Mouse (Mus musculus) hindbrain, embryonic 15.5 days (tissue): ENCODE measurements around the gene Ankdd1b. TPM values are rescaled to one million over a fixed set of nuclear protein-coding genes. Genes with fewer than 3 reads are reported as not detected.

Experiments
- ATAC-seq: fragments of 200-750 bp; cut with Nextera tagmentation; 2 replicates; pipeline ENCODE4 v1.8.0; 2017; ENCODE audit warnings: low read depth, moderate number of reproducible peaks, moderate TSS enrichment; ENCODE audit not compliant: low FRiP score
- H3K27ac ChIP-seq: fragments of 300-500 bp; sonication (generic); replicated peaks from 2 replicates; pipeline ENCODE4 v1.5.1; 2015; ENCODE audit warnings: mild to moderate bottlenecking, inconsistent platforms
- H3K27me3 ChIP-seq: fragments of 300-500 bp; sonication (generic); 2 replicates; pipeline ENCODE4 v1.6.1; 2015; ENCODE audit warnings: control low read depth, inconsistent platforms
- H3K36me3 ChIP-seq: fragments of 300-500 bp; sonication (generic); 2 replicates; pipeline ENCODE4 v1.6.1; 2015; ENCODE audit warnings: control low read depth, inconsistent platforms
- H3K4me1 ChIP-seq: fragments of 300-500 bp; sonication (generic); replicated peaks from 2 replicates; pipeline ENCODE4 v1.6.1; 2015; ENCODE audit warnings: control low read depth, inconsistent platforms
- H3K4me2 ChIP-seq: fragments of 300-500 bp; sonication (generic); 2 replicates; pipeline ENCODE4 v1.6.1; 2015; ENCODE audit warnings: moderate library complexity, mild to moderate bottlenecking, inconsistent platforms
- H3K4me3 ChIP-seq: fragments of 300-500 bp; sonication (generic); 2 replicates; pipeline ENCODE4 v1.5.1; 2015; ENCODE audit warnings: mild to moderate bottlenecking, inconsistent platforms
- H3K9ac ChIP-seq: fragments of 300-500 bp; sonication (generic); 2 replicates; pipeline ENCODE4 v1.6.1; 2015; ENCODE audit warnings: inconsistent platforms
- H3K9me3 ChIP-seq: fragments of 300-500 bp; sonication (generic); 2 replicates; pipeline ENCODE4 v1.6.1; 2016; ENCODE audit warnings: control low read depth, inconsistent platforms
- WGBS: fragments of 180-500 bp; shearing (Covaris S2); methylation state at CpG from one replicate; pipeline ENCODE4 v1.1.7; 2015; 5-methylcytosine and 5-hydroxymethylcytosine counted together
- polyA plus RNA-seq: library from polyadenylated mRNA; unstranded; fragments of >200 nt; fragmentation: Nextera tagmentation; extraction: Ambion mirVana; gene quantifications from 2 replicates; pipeline ENCODE4 v1.2.1, GENCODE M21; 2015

Ankdd1b gene
- polyA plus RNA-seq, 1 experiment from 2014 or later = not detected

DNA sequence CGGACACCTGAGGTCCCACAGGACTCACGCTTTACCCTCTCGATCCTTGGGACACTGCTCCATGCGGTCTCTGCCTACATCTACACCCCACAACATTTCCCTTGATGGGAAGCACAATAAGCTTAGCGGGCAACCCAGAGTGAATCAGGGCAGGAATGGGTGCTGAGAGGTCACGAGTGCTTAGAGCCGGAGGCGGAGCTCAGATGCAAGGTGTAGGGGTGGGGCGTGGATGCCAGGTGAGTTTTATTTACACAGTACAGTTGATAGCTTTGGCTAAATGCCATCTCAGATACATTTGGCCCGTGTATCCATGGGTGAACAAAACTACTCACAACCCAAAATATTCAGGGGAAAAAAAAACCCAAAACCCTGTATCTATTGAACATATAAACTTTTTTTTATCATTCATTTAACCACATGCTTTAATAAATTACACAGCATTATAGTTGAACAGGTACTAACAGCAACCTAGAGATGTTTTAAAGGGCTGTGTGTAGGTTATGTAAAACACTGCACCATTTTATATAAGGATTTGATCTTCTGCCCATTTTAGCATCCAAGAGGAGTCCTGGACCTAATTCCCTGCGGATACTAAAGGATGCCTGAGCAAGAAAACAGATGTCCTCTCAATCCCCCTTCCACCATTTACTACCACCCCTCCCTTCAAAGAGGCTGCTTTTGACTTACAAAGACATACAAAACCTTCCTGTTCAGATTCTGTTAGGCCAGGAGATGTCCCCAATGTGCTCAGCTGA is 19.4 kb downstream of the Ankdd1b start:
- ATAC-seq = no peak
- no peaks in the 10 kb centered on the region for H3K4me1 ChIP-seq
- WGBS = 91% methylated on average over 11 of the region's 11 CpGs
- H3K36me3 ChIP-seq = no peaks in the 10 kb centered on the region
- no peaks in the 10 kb centered on the region for H3K27me3 ChIP-seq
- no peak overlapping the region for H3K4me2 ChIP-seq
- no peak overlapping the region for H3K4me3 ChIP-seq
- no peak overlapping the region for H3K27ac ChIP-seq
- H3K9me3 ChIP-seq = no peaks in the 10 kb centered on the region
- no peak overlapping the region for H3K9ac ChIP-seq

DNA sequence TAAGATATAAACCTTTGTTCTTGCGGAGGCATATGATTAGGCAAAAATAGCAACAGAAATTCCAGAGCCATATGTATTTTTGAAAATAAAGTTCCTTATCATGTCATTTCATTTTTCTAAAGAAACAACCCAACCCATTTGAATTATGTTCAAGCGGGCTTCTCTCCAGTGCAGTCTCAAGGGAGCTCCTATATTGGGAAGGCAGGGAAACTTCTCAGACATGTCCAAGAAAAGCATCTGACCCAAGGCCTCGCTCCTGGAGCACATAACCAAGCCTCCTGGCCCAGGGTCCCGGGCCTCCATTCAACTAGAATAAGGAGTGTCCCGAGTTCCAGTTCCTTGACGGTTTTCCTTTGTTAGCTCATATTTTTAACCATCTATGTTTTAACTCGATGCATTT is 20.1 kb downstream of the Ankdd1b start:
- no peaks in the 10 kb centered on the region for H3K27me3 ChIP-seq
- H3K9ac ChIP-seq = no peak overlapping the region
- H3K9me3 ChIP-seq = no peaks in the 10 kb centered on the region
- 94% methylated on average over 7 of the region's 7 CpGs for WGBS
- no peaks in the 10 kb centered on the region for H3K4me1 ChIP-seq
- no peak overlapping the region for H3K27ac ChIP-seq
- no peak for ATAC-seq
- H3K36me3 ChIP-seq = no peaks in the 10 kb centered on the region
- no peak overlapping the region for H3K4me2 ChIP-seq
- no peak overlapping the region for H3K4me3 ChIP-seq

DNA sequence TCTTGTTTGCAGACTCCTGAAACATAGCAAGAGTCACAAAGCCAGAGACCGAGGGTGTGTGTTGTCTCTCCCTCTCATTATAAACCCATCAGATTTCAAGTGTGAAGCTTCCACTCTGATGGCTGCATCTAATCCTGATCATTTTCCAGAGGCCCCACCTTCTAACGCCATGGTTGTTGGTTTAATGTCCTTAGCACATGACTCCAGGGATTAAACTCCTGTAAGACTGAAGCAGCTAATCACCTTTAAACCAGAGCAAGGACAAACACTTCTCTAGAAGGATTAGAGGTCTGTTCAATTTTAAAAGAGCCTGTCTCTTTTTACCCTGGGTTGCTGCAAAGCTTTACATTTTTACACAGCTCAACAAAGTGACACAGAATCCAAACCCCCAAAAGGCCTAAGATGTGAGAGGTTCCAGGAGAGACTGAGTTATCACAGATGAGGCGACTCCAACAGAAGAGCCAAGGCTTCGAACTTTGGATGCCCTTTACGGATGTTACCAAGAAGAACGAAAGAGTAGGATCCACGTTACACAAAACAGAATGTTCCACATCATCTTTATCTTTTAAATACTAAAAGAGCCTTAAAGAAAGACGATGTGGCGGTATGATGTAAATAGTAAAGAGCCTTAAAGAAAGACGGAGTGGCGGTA is 20.7 kb downstream of the Ankdd1b start:
- no peak for ATAC-seq
- H3K4me3 ChIP-seq = no peak overlapping the region
- H3K9me3 ChIP-seq = no peaks in the 10 kb centered on the region
- no peak overlapping the region for H3K9ac ChIP-seq
- H3K27me3 ChIP-seq = no peaks in the 10 kb centered on the region
- 89% methylated on average over 11 of the region's 11 CpGs for WGBS
- no peaks in the 10 kb centered on the region for H3K4me1 ChIP-seq
- H3K36me3 ChIP-seq = no peaks in the 10 kb centered on the region
- H3K4me2 ChIP-seq = no peak overlapping the region
- H3K27ac ChIP-seq = no peak overlapping the region

DNA sequence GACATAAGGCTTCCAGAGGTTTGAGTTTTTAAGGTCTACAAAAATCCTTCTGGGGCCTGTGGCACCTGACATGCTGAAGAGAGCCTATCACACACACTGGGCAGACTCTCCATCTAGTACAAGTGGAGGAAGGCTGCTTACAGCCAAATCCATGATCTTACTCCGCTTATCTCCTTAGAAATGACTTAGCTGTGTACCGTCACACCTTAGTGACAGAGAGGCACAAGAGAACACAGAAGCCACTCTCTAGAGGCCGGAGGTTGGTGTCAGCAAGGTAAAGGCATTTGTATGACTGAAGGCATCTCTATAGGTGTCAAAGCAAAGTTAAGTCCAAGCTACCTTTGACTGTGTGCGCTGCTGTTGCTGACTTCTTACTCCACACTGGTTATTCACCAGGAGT is 30.6 kb downstream of the Ankdd1b start:
- Histone ChIP-seq H3K9me3 (no peaks in the 10 kb centered on the region), H3K27ac (no peak overlapping the region), H3K4me1 (no peaks in the 10 kb centered on the region), H3K4me3 (no peak overlapping the region), H3K27me3 (no peaks in the 10 kb centered on the region), H3K4me2 (no peak overlapping the region), H3K9ac (no peak overlapping the region), H3K36me3 (no peaks in the 10 kb centered on the region)
- ATAC-seq = no peak
- WGBS = 92% methylated on average over 4 of the region's 4 CpGs

DNA sequence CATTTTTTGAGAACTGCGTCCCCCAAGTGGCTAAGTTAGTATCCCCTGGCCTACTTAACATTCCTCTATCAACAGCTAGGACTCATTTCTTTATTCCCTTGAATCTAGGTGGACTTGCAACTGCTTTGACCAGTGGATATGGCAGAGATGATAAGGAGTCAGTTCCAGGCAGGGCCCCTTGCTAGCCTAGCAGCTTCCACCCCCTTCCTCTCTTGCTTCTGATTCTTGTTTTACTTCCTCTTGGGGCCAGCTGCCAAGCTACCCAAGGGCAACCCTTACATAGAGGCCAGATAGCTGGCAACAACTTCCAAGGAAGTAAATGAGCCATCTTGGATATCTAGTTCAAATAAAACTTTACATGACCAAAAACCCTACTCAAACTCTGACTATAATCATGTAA is 34.1 kb downstream of the Ankdd1b start:
- Histone ChIP-seq H3K4me2 (no peak overlapping the region), H3K27me3 (no peaks in the 10 kb centered on the region), H3K36me3 (no peaks in the 10 kb centered on the region), H3K9ac (no peak overlapping the region), H3K9me3 (no peaks in the 10 kb centered on the region), H3K4me1 (no peaks in the 10 kb centered on the region), H3K27ac (no peak overlapping the region), H3K4me3 (no peak overlapping the region)
- no peak for ATAC-seq
- 95% methylated on average over 1 of the region's 1 CpGs for WGBS

DNA sequence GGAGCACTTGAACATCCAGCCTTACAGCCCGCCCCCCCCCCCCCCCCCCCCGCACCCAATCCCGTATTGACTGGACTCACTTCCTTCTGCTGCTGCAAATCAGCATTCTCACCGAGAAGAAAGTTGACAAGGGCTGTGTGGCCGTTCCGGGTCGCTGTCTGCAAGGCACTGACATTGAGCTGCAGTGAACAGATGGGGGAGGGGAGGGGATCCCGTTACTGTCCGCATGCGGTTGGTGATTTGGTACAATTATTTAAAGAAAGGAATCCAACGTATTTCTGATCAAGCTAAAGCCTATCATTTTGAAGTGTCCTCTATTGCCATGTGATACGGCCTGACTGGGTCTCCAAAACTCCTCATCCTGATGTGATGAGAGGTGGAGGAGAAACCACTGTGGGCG is 35.2 kb downstream of the Ankdd1b start:
- no peaks in the 10 kb centered on the region for H3K27me3 ChIP-seq
- H3K4me1 ChIP-seq = no peaks in the 10 kb centered on the region
- no peak for ATAC-seq
- H3K27ac ChIP-seq = no peak overlapping the region
- no peaks in the 10 kb centered on the region for H3K36me3 ChIP-seq
- H3K9ac ChIP-seq = no peak overlapping the region
- WGBS = 32% methylated on average over 12 of the region's 13 CpGs
- no peak overlapping the region for H3K4me3 ChIP-seq
- no peaks in the 10 kb centered on the region for H3K9me3 ChIP-seq
- H3K4me2 ChIP-seq = 0 out of 2 replicates have a peak overlapping the region, but pooled peaks have one; percentile 9

DNA sequence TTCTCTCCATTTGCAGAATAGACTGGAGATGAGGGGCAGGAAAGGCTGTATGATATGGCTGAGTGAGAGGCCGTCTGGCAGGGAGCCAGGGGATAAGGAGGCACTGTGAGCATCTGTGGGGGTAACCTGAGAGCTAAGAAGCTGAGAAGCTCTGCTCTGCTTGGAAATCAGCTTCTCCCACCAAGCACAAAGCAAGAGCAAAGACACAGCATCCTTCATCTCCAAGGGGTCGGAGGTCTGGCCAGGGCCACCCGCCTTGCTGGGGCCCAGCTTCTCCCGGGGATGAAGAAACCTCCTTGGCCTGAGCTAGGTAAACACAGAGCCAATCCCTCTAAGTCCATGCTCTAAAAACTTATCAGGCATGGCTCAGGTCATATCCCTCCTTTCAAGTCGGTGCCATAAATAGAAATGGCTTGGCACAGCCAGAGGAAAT is 36.1 kb downstream of the Ankdd1b start:
- H3K27ac ChIP-seq = no peak overlapping the region
- H3K36me3 ChIP-seq = no peaks in the 10 kb centered on the region
- H3K27me3 ChIP-seq = no peaks in the 10 kb centered on the region
- H3K4me1 ChIP-seq = no peaks in the 10 kb centered on the region
- H3K9me3 ChIP-seq = no peaks in the 10 kb centered on the region
- ATAC-seq = no peak
- H3K4me3 ChIP-seq = no peak overlapping the region
- H3K9ac ChIP-seq = no peak overlapping the region
- 69% methylated on average over 5 of the region's 5 CpGs for WGBS
- H3K4me2 ChIP-seq = no peak overlapping the region

DNA sequence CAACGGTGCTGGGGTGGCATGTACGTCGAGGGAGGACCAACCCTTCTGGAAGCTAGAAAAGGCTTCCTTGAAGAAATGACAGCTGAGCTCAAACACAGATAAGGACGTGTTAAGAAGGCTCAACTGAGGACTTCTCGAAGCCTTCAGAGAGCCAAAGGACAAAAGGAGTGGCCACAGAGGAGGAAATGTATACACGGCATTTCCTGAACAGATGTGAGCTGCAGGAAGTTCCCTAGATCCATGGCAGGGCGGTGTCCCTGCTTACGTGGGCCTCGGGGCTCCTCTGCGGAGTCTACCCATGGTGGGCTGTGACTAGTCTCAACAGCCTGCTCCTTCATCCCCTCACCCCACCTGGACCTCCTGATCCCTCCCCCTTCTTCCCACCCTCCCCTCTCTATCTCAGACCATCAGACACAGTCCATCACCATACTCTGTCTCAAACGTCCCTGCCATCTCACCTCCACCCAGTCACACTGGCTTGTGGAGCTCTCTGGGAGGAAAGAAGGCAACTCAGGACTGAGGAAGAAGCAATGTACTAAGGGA is 37.3 kb downstream of the Ankdd1b start:
- no peaks in the 10 kb centered on the region for H3K9me3 ChIP-seq
- ATAC-seq = no peak
- H3K4me1 ChIP-seq = no peaks in the 10 kb centered on the region
- no peaks in the 10 kb centered on the region for H3K27me3 ChIP-seq
- WGBS = 80% methylated on average over 11 of the region's 11 CpGs
- H3K4me2 ChIP-seq = no peak overlapping the region
- H3K9ac ChIP-seq = no peak overlapping the region
- no peak overlapping the region for H3K4me3 ChIP-seq
- no peaks in the 10 kb centered on the region for H3K36me3 ChIP-seq
- no peak overlapping the region for H3K27ac ChIP-seq

DNA sequence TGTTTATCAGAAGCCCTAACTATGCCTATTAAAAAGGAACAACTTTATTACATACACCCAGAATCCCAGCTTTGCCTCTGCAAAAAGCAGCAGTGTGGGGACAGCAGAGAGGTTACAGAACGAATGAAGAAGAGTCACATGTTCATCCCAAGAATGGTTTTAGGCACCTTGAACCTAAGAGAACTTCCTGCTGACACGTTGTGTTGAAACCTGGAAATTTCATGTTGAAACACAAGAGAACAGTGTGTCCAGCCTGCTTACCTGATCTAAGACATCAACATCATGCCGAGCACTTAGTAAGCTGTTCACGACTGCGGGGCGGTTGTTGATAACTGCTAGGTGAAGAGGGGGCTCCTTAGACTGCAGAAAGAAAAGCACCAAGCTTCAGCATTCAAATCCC is 38.0 kb downstream of the Ankdd1b start:
- H3K27me3 ChIP-seq = no peaks in the 10 kb centered on the region
- no peak for ATAC-seq
- no peaks in the 10 kb centered on the region for H3K4me1 ChIP-seq
- no peaks in the 10 kb centered on the region for H3K36me3 ChIP-seq
- H3K27ac ChIP-seq = no peak overlapping the region
- 91% methylated on average over 6 of the region's 6 CpGs for WGBS
- H3K9ac ChIP-seq = no peak overlapping the region
- no peaks in the 10 kb centered on the region for H3K9me3 ChIP-seq
- no peak overlapping the region for H3K4me3 ChIP-seq
- no peak overlapping the region for H3K4me2 ChIP-seq

DNA sequence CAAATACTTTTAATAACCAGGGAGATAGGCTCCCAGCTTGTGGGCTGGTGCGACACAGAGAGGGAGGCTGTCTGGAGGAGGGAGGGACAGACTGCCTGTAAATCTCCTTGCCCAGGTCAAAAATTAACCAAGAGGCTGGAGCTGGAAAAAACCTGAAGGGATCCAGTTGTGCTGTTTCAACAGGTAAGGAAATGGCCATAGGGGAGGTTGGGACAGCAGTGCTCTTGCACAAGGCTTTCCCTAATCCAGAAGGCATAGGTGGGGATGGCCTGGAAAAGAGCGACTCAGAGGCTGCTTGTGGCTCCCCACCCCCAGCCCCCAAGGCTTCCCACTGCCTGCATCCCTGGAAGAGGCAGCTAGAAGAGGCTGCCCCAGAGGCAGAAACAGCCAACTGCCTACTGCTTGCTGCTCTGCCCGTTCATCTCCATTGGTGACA is 38.6 kb downstream of the Ankdd1b start:
- 59% methylated on average over 3 of the region's 3 CpGs for WGBS
- no peak overlapping the region for H3K4me2 ChIP-seq
- no peak overlapping the region for H3K9ac ChIP-seq
- no peaks in the 10 kb centered on the region for H3K4me1 ChIP-seq
- H3K36me3 ChIP-seq = no peaks in the 10 kb centered on the region
- no peaks in the 10 kb centered on the region for H3K9me3 ChIP-seq
- no peak overlapping the region for H3K4me3 ChIP-seq
- H3K27me3 ChIP-seq = no peaks in the 10 kb centered on the region
- H3K27ac ChIP-seq = no peak overlapping the region
- ATAC-seq = no peak

DNA sequence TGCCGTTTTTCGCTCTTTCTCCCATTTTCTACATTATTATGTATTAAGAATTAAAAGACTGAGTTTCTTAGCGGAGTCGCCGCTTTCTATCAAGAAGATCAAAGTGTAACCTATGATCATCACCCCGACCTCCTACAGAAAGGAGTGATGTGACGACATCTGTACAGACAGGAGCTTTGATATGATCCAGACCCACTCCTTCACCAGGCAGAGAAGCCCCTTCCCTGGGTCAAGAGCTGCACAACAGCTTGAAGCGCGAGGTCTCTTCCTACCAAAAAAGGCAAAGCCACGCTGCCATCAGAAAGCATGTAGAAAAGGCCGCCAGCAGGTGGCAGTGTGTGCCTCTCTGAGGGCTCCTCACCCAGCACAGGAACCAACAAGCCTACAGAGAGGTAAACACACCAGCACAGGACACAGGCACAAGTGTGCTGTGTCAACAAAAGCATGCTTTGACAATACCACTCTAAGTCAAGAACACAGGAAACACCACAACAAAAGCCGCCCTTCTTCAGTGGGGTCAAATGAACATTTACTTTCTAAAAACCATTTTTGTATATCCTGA is 39.3 kb downstream of the Ankdd1b start:
- Histone ChIP-seq H3K9ac (no peak overlapping the region), H3K27me3 (no peaks in the 10 kb centered on the region), H3K4me3 (no peak overlapping the region), H3K27ac (no peak overlapping the region), H3K4me2 (no peak overlapping the region), H3K9me3 (no peaks in the 10 kb centered on the region), H3K36me3 (no peaks in the 10 kb centered on the region), H3K4me1 (no peaks in the 10 kb centered on the region)
- 41% methylated on average over 12 of the region's 12 CpGs for WGBS
- ATAC-seq = peak; percentile 83

DNA sequence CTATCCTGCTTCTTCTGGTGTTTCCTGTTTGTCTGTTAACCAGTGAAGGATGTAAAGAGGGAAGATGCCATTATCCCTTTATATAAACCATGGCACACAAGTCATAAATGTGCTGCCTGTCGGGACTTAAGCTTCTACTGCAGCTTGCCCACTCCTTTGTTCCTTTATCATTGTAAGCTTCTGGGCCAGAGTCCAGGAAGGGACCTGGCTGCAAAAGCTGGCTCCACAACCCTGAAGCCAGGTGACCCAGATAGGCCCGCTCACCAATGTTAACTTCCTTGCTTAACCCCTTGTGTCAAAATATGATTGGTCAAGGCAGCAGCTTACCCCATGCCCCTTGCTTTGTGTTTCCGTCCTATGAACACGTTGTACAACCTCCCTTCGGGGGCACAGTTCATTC is 42.5 kb downstream of the Ankdd1b start:
- Histone ChIP-seq H3K9ac (no peak overlapping the region), H3K27me3 (no peaks in the 10 kb centered on the region), H3K9me3 (no peaks in the 10 kb centered on the region), H3K36me3 (no peaks in the 10 kb centered on the region), H3K27ac (no peak overlapping the region), H3K4me1 (no peaks in the 10 kb centered on the region; the same call in none of the 2 replicates), H3K4me2 (no peak overlapping the region), H3K4me3 (no peak overlapping the region)
- WGBS = 73% methylated on average over 5 of the region's 5 CpGs
- no peak for ATAC-seq
